Mouse (Mus musculus): ENCODE results near the gene Phospho2. TPM values are rescaled to one million over a fixed set of nuclear protein-coding genes. Genes with fewer than 3 reads are reported as not detected.

Gene Phospho2
- polyA plus RNA-seq, 1 experiment from 2014 or later, result 28.4 TPM

DNA sequence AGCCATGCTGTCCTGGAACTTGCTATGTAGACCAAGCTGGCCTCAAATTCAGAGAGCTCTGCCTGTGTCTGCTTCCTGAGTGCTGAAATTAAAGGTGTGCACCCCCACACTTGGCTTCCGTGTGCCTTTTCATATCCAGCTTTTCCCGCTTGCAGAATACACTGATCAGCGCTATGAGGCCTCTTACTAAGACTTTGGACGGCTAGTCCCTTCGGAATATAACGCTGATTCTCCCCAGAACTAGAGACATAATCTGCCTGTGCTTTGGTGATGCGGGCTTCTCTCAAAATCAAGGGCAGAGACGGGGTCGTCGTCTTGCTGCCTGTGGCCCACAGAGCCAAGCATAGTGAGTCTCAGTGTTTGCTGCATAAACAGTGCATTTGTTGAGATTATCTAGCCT, 36.5 kb downstream of the Phospho2 start:
- no peak for ATAC-seq (ENCODE audit: insufficient number of reproducible peaks, insufficient read depth, low FRiP score, low TSS enrichment, low read depth)
- H3K4me3 ChIP-seq (replicated peaks), result no peak overlapping the region
- WGBS, result 84% methylated on average over 10 of the region's 10 CpGs
- H3K4me2 ChIP-seq, result no peak overlapping the region
- no peak overlapping the region for H3K9ac ChIP-seq (replicated peaks)
- peaks cover 10% of the 10 kb centered on the region for H3K4me1 ChIP-seq (replicated peaks)
- H3K36me3 ChIP-seq, result peaks cover 47% of the 10 kb centered on the region
- H3K27ac ChIP-seq, result no peak overlapping the region
- no peaks in the 10 kb centered on the region for H3K9me3 ChIP-seq
- no peaks in the 10 kb centered on the region for H3K27me3 ChIP-seq

DNA sequence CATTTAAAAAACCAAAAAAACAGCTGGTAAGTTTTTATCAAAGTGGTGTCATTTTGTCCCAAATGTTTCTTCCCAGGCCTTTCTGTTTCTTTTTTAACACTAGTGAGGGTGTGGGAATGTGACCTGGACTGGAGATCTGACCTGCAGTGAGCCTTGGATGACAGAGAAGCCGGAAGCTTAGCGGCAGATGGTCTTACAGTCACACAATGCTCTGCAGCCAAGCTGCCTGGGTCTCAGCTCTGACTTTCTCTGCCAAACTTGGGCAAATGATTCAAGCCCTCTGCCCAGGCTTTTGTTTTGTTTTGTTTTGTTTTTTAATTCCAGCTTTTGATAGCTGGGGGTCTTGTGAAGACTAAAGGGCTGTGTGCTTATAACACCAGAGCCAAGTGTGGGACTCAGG, 37.0 kb downstream of the Phospho2 start:
- 94% methylated on average over 2 of the region's 2 CpGs for WGBS
- Histone ChIP-seq H3K27me3 (no peaks in the 10 kb centered on the region), H3K9ac (replicated peaks) (no peak overlapping the region), H3K27ac (no peak overlapping the region; the same call in 1 of the 2 replicates), H3K36me3 (peaks cover 52% of the 10 kb centered on the region), H3K4me2 (no peak overlapping the region), H3K4me3 (replicated peaks) (no peak overlapping the region), H3K4me1 (replicated peaks) (peaks cover 10% of the 10 kb centered on the region), H3K9me3 (no peaks in the 10 kb centered on the region)
- ATAC-seq (ENCODE audit: insufficient number of reproducible peaks, insufficient read depth, low FRiP score, low TSS enrichment, low read depth), result no peak

DNA sequence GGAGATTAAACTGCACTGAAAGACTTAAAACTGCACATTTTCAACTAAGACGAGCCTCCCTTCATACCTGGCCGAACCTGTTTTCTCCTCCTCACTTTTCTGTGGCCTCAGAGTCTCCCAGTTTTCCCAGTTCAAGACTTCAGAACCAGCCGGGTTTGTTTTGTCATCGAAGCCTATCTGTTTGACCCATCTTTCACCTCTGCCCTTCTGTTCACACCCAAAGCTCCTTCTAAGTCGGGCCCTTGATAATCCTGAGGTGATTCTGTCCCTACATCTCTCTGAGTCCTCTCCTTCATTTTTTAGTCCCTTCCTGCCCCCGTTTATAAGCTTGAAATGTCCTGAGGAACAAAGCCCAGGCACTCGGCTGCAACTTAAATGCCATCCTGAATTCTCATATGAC, 38.6 kb downstream of the Phospho2 start:
- WGBS, result 31% methylated on average over 7 of the region's 7 CpGs
- peaks cover 6% of the 10 kb centered on the region; the same call in 1 of the 2 replicates for H3K4me1 ChIP-seq (replicated peaks)
- no peak for ATAC-seq (ENCODE audit: insufficient number of reproducible peaks, insufficient read depth, low FRiP score, low TSS enrichment, low read depth)
- no peaks in the 10 kb centered on the region for H3K9me3 ChIP-seq
- H3K9ac ChIP-seq (replicated peaks), result no peak overlapping the region
- peaks cover 62% of the 10 kb centered on the region for H3K36me3 ChIP-seq
- H3K27me3 ChIP-seq, result no peaks in the 10 kb centered on the region
- H3K4me3 ChIP-seq (replicated peaks), result no peak overlapping the region
- H3K27ac ChIP-seq, result no peak overlapping the region
- no peak overlapping the region for H3K4me2 ChIP-seq

DNA sequence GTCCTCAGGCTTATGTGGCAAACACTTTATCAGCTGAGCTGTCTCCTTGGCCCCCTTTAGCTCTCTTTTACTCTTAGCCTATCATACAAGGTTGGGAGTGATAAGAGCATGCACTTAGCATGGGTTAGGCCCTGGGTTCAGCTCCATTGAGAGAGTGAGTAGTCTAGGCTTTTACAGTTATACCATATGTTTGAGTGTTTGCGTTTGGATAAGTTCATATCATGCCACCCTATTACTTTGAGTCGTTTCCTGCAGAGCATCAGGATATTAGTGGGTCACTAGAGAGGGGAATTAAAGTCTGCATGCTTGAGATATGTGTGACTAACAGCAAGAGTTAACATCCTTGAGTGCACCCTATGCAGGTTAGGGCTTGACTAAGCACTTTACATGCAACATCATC, 40.3 kb downstream of the Phospho2 start:
- WGBS, result 78% methylated on average over 2 of the region's 2 CpGs
- H3K36me3 ChIP-seq, result peaks cover 74% of the 10 kb centered on the region

DNA sequence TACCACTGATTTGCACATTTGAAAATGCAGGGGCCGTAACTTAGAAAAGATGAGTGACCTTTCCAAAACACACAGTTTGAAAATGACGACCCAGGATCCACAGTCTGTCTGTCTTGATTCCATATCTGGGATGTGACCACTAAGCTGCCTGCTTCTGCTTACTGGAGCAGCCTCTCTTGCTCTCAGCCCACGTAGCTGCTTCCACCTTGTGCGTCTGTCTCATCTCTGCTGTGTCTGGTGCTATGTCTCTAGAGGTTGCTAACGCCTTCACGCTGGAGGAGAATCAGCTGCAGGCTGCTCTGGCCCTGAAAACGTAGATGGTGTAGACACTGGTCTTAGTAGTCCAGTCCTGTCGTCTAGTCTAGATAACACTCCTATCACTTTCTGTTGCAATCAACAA, 40.7 kb downstream of the Phospho2 start:
- Histone ChIP-seq H3K9me3 (no peaks in the 10 kb centered on the region), H3K36me3 (peaks cover 77% of the 10 kb centered on the region), H3K4me2 (no peak overlapping the region), H3K4me1 (replicated peaks) (no peaks in the 10 kb centered on the region), H3K9ac (replicated peaks) (no peak overlapping the region), H3K4me3 (replicated peaks) (no peak overlapping the region), H3K27me3 (no peaks in the 10 kb centered on the region), H3K27ac (no peak overlapping the region)
- ATAC-seq (ENCODE audit: insufficient number of reproducible peaks, insufficient read depth, low FRiP score, low TSS enrichment, low read depth), result no peak
- WGBS, result 90% methylated on average over 8 of the region's 8 CpGs

More for the DNA sequence above, 40.3 kb downstream of the Phospho2 start:
- ATAC-seq (ENCODE audit: insufficient number of reproducible peaks, insufficient read depth, low FRiP score, low TSS enrichment, low read depth), result no peak
- Histone ChIP-seq H3K9ac (replicated peaks) (no peak overlapping the region), H3K27me3 (no peaks in the 10 kb centered on the region), H3K27ac (no peak overlapping the region), H3K4me2 (no peak overlapping the region), H3K4me1 (replicated peaks) (no peaks in the 10 kb centered on the region), H3K4me3 (replicated peaks) (no peak overlapping the region), H3K9me3 (no peaks in the 10 kb centered on the region)

DNA sequence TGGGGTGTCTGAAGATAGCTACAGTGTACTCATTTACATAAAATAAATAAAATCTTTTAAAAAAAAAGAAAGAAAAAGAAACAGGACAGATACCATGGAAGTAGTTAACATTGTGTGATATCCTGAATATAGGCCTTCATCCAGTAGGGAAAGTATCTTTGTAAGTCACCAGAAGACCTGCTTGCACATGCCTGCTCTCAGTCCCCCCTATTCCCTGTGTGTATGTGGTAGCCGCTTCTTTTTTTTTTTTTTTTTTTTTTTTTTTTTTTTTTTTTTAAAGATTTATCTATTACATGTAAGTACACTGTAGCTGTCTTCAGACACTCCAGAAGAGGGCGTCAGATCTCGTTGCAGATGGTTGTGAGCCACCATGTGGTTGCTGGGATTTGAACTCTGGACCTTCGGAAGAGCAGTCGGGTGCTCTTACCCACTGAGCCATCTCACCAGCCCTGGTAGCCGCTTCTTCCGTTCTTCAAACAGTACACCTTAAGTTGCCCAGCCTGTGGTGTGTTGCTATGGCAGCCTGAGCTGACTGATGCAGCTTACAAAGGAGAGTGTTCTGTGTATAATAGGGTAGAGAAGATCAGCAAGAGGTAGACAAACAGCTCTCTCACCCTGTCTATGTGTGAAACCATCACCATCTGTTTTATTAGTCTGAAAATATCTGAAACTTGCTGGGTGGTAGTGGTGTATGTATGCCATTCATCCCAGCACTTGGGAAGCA, 48.0 kb downstream of the Phospho2 start:
- no peak overlapping the region for H3K4me2 ChIP-seq
- 77% methylated on average over 7 of the region's 7 CpGs for WGBS
- H3K9ac ChIP-seq (replicated peaks), result no peak overlapping the region
- no peak overlapping the region for H3K4me3 ChIP-seq (replicated peaks)
- ATAC-seq (ENCODE audit: insufficient number of reproducible peaks, insufficient read depth, low FRiP score, low TSS enrichment, low read depth), result no peak
- H3K27me3 ChIP-seq, result no peaks in the 10 kb centered on the region
- H3K27ac ChIP-seq, result no peak overlapping the region
- H3K9me3 ChIP-seq, result no peaks in the 10 kb centered on the region
- H3K4me1 ChIP-seq (replicated peaks), result no peaks in the 10 kb centered on the region
- H3K36me3 ChIP-seq, result peaks cover 46% of the 10 kb centered on the region

DNA sequence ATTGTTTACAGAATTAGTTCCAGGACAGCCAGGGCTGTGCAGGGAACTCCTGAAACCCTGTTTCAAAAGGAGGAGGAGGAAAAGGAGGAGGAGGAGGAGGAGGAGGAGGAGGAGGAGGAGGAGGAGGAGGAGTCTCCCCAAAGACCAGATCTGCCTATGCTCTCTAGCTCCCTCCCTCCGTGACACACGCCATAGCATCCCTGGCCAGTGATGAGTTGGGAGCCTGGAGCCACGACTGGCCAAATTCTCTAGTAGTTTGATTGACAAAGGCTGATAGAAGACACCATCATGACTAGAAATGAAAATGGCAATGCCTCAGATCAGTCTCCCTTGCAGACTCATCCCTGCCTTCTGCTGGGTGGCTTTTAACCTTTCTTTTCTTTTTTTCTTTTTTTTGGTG, 48.6 kb downstream of the Phospho2 start:
- Histone ChIP-seq H3K27ac (no peak overlapping the region), H3K9me3 (no peaks in the 10 kb centered on the region), H3K36me3 (peaks cover 40% of the 10 kb centered on the region), H3K27me3 (no peaks in the 10 kb centered on the region), H3K4me3 (replicated peaks) (no peak overlapping the region), H3K4me1 (replicated peaks) (no peaks in the 10 kb centered on the region), H3K4me2 (no peak overlapping the region), H3K9ac (replicated peaks) (no peak overlapping the region)
- WGBS, result 37% methylated on average over 3 of the region's 3 CpGs
- no peak for ATAC-seq (ENCODE audit: insufficient number of reproducible peaks, insufficient read depth, low FRiP score, low TSS enrichment, low read depth)

DNA sequence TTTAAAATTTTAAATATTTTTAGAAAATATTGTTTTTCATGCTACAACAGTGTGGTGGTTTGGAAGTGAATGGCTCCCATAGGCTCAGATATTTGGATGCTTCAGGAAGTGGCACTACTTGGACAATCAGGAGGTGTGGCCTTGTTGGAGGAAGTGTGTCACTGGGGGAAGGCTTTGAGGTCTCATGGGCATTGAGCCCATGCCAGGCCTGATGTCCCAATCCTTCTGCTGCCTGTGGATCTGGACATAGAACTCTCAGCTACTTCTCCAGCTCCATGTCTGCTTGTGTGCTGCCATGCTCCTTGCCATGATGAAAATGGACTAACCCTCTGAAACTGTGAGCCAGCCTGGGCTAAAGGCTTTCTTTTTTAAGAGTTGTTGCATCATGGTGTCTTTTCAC, 49.3 kb downstream of the Phospho2 start:
- Histone ChIP-seq H3K27ac (no peak overlapping the region), H3K9ac (replicated peaks) (no peak overlapping the region), H3K27me3 (no peaks in the 10 kb centered on the region), H3K36me3 (peaks cover 33% of the 10 kb centered on the region), H3K4me3 (replicated peaks) (no peak overlapping the region), H3K4me2 (no peak overlapping the region), H3K4me1 (replicated peaks) (no peaks in the 10 kb centered on the region), H3K9me3 (no peaks in the 10 kb centered on the region)
- no peak for ATAC-seq (ENCODE audit: insufficient number of reproducible peaks, insufficient read depth, low FRiP score, low TSS enrichment, low read depth)

DNA sequence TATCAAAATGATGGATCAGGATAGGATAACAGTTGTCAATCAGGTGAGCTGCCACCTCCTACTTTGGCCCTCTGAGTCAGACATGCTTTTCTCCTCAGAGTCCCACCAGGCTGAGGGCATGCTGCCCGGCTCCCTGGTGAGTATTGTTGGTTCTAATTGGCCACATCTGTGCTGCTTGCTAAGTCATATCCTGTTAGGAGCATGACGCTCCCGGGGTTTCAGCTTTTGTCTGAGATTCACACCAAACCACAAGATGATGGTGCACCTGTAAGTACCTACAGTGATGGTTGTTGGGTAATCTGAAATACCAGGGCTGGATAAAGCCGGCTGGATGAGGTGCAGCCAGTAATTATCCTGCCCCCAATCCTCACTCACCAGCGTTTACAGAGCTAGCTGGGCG, 50.8 kb downstream of the Phospho2 start:
- H3K4me2 ChIP-seq, result no peak overlapping the region
- 19% methylated on average over 6 of the region's 6 CpGs for WGBS
- no peak for ATAC-seq (ENCODE audit: insufficient number of reproducible peaks, insufficient read depth, low FRiP score, low TSS enrichment, low read depth)
- H3K9ac ChIP-seq (replicated peaks), result no peak overlapping the region
- peaks cover 18% of the 10 kb centered on the region for H3K36me3 ChIP-seq
- H3K9me3 ChIP-seq, result no peaks in the 10 kb centered on the region
- no peak overlapping the region for H3K4me3 ChIP-seq (replicated peaks)
- no peak overlapping the region for H3K27ac ChIP-seq
- no peaks in the 10 kb centered on the region for H3K4me1 ChIP-seq (replicated peaks)
- H3K27me3 ChIP-seq, result no peaks in the 10 kb centered on the region

DNA sequence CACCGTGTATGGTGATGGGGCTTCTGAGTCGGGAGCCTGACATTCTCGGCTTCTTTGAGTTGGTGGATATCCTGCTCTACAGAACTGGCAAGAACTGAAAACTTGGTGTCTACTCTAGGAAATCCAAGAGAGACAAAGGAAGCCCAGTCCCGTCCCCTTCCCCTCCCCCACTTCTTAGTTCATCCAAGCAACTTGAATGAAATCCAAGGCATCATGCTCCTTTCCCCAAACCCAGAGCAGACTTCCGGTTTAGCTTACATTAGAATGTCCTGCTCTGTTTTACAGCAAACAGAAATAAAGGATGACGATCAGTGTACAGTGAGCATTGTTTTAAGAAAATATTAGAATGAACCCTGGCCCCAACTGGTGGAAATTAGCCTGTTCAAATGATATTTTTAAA, 59.8 kb downstream of the Phospho2 start:
- Histone ChIP-seq H3K4me3 (replicated peaks) (no peak overlapping the region), H3K4me2 (no peak overlapping the region), H3K27ac (no peak overlapping the region), H3K4me1 (replicated peaks) (no peaks in the 10 kb centered on the region), H3K27me3 (no peaks in the 10 kb centered on the region), H3K9ac (replicated peaks) (no peak overlapping the region), H3K36me3 (no peaks in the 10 kb centered on the region), H3K9me3 (no peaks in the 10 kb centered on the region)
- ATAC-seq (ENCODE audit: insufficient number of reproducible peaks, insufficient read depth, low FRiP score, low TSS enrichment, low read depth), result no peak
- 78% methylated on average over 6 of the region's 6 CpGs for WGBS

All from limb, embryonic 12.5 days (tissue).